Mouse (Mus musculus) ovary, postnatal 36 days (tissue): Measurements from ENCODE around the gene Psmg4.

ENCODE experiments used
- DNase-seq: peaks from one replicate; pipeline ENCODE4 v3.0.0; 2022; ENCODE audit warnings: low spot score, mixed read lengths

The Psmg4 gene

DNA sequence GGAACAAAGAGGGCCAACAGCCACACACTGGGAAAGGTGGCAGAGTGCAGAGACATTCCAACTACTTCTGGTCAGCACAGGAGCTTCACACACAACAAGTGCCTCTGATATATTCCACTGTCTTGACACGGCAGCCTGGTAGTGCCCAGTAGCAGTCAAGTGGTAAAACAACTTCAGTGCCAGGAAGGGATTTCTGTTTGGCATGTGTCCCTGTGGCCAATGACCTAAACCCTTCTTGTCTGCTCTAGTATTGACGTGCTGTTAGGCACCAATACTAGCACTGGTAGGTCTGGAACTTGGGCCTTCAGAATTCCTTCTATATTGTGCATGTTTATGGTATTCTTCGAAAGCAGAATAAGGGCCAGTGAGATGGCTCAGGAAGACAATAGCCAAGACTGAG is 42.5 kb downstream of the Psmg4 start:
- no peak for DNase-seq

DNA sequence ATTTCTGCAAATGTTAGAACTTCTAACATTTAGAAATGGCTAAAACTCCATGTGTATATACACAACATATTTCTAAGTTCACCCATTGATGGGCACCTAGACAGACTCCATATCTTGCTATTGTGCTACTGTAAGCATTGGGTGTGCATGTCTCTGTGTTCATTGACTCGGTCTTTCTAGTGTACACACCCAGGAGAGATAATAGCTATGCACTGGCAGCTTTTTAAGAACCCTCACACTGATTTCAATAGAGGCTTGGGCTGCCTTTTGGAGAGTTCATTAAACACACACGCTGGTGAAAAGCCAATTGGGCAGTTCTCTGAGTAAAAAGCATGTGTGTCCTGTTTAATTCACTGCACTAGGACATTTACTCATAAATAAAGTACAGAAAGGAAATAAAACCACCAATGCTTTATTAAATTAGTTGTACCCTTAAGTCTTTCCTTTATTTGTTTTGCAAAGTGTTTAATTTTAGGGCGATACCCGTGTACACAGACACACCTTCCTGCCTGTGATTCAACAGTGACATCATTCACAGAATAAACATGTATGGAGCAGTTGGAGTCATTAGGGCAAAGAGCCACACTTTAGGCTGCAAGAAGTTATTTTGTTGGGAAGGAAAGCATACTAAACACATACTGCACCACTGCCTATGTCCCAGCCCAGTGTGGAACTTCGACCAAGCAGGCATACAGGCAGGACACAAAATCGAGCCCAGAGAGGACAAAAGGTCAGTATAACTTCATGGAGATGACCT is 45.1 kb downstream of the Psmg4 start:
- DNase-seq: no peak

DNA sequence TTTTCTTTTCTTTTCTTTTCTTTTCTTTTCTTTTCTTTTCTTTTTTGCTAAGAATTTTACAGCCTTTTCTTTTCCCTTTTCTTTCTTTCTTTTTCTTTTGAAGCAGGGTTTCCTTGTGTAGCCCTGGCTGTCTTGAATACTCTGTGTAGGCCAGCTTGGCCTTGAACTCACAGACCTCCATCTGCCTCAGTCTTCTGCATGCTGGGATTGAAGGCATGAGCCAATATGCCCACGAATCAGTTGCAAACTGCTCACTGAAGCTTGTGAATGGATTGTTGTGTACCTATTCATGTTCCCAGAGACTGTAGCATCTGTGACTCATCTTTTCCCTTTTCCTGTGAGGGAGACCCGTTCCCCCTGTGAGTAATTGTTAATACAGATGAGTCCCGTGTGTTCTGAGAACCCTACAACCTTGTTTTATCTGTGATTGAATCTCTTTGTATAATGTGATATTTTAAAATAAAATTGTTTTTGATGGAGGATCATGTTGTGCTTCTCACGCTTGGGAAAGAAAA is 48.6 kb downstream of the Psmg4 start:
- no peak for DNase-seq

DNA sequence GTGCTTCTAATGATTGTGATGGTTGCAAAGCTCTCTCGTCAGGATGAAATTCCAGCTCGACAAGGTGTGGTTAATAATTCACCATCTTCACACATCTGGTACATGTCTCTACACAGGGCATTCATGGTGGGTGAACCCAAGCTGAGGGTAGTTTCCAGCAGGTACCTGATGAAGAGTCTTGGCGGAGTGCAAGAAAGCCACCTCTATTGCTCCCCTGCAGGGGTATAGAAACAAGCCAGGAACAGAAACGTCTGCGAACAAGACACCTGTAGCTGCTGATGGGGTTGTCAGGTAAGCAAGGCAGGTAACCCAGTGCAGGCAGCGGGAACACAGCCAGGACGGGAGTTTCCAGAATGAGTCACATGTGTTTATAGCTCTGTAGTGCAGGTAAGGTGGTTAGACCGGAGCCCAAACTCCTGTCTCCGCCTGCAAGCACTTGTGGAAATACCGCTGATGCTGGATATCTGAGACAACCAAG is 50.0 kb downstream of the Psmg4 start:
- DNase-seq: no peak

DNA sequence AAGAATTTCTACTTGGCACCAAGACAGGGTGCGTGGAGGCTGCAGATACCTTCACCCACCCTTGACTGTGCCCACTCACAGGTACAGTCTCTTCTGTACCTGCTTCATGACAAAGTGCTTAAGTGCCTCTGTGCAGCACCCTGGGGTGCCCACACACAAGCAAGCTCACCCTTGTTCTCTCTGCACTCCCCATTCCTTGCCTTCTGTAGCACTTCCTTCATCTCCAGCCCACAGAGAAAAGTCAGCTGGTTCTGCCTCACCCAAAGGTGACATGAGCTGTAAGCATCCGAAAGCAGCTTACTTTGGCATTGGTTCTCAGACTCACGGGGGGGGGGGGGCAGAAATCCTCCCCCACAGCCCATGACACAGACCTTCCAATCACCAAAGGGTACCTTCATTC is 52.1 kb downstream of the Psmg4 start:
- no peak for DNase-seq

DNA sequence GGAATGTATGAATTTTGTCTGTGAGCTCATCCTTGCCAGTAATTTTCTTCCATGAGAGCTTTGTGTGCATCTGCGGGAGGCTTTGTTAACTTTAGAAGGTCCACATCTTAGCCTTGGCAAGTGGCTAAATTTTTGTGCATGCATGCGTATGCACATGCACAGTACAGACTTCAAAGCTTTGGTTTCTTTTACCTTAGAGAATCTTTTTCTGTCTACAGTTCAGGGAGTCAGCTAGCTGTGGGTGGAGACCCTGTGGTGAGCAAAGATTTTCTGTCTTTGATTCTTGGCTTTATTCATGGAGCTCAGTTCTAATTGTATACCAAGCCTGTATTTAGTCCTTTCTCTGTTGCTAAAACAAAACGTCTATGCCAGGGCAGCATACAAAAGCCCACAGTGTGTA is 56.0 kb downstream of the Psmg4 start:
- DNase-seq: no peak

DNA sequence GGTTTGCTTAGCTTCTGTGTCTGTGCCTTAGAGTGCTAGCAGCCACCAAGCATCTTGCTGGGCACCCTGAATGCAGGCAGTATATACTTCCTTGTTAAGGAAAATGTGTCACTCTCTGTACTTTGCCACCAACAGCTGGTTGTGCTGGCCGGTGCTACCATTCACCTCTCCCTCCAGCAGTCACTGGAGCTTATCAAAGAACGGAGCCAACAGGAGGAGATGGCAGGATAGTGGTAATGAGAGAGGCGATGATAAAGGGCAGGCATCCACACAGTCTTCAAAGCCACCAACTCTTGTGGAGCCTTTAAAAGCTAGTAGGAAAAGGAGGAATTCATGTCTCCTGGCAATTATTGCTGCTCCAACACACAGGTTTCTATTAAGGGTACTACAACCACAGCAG is 57.0 kb downstream of the Psmg4 start:
- no peak for DNase-seq

DNA sequence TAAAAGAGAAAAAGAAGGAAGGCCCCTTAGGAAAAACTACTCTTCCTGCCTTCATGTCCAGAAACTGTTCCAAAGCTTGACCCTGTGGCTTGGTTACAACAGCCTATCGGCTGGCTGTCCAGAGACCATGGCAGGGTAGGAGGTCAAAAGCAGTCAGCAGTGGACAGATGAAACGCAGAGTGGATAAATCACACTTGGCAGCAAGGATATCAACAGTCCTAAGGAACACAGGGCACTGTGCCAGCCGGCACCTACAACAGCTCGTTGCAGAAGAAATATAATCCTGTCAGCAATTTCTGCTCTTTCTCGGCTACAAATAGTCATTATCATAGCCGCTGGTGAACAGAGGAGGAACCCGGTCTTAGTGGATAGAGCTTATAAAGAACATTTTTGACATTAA is 60.2 kb downstream of the Psmg4 start:
- peak; percentile 51 for DNase-seq

DNA sequence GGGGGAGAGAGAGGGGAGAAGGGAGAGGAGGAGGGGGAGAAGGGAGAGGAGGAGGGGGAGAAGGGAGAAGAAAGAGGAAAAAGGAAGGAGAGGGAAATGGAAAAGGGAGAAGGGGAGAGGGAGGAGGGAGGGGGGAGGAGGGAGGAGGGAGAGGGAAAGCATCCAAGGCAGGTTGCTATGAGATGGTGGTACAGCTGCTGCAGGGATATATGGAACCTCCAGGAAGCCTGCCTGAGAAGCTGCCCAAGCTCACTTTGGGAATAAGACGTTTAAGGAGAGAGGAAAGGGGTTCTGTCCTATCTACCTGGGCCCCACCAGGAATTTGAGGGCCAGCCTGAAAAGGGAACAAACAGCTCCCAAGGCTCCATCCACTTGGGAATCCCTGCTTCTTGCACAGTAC is 64.2 kb downstream of the Psmg4 start:
- no peak for DNase-seq
